Mouse (Mus musculus): ENCODE results near the gene Keap1.
"Not testable (repeated sequence)": the region's sequence is repeated elsewhere in the genome, so short reads cannot be mapped to it uniquely, and the experiment has no call there.

Gene Keap1

DNA sequence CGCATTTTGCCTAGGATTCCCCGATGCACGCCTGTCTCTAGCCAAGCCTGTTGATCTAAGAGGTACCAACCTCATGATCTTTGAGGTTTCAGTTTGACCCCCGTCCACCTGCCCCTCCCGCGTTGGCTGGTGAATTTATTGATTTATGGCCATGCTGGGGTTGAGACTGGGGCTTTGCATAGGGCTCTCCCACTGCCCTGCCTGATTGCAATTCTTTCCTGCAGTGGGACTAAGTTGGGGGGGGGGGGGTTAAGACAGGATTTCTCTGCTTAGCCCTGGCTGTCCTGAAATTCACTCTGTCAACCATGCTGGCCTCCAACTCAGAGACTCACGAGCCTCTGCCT, 13.8 kb downstream of the Keap1 start:
- DNase-seq, result no peak

DNA sequence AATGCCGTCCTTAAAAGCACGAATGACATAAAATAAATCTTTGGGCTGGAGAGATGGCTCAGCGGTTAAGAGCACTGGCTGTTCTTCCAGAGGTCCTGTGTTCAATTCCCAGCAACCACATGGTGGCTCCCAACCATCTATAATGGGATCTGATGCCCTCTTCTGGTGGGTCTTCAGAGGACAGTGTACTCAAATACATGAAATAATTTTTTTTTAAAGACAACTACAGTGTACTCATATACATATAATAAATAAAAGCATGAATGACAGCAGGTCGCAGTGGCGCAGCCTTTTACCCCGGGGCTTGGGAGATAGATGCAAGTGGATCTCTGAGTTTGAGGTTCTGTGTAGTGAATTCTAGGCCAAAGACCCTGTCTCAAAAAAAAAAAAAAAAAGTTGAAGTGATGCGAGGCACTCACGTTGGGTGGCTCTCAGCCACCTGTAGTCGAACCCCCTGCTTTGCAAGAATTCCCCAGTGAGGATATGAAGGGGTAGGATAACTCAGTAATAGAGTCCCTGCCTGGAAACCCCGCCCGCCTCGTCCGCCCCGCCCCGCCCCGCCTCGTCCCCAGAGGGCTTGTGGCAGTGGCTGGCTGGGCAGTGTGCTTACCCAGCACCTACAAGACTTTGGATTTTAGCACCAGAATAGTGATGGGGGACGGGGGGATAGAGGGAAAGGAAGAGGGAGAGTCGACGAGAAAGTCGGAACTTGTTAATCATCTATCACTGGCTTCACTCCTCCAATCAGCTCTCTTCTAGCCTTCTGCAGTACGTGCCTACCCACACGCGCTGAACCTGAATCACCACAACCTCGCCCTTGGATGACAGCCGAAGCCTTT, 14.4 kb downstream of the Keap1 start:
- DNase-seq, result no peak

DNA sequence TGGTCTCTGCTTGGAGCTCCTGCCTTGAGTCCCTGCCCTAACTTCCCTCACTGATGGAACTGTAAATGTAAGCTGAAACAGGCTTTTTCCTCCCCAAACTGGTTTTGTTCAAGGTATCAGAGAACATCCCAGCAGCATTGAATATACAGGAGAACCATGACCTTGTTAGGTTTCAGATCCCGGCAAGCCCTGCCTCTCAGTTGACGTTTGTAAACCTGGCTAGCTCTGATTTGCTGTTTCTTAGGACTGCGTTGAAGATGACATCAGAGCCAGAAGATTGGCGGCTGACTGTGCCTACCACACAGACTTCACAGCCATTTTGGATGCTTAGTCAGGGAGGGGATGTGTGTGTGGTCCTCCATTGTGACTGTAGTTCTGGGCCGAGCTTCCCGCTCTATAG, 15.3 kb downstream of the Keap1 start:
- no peak for DNase-seq

DNA sequence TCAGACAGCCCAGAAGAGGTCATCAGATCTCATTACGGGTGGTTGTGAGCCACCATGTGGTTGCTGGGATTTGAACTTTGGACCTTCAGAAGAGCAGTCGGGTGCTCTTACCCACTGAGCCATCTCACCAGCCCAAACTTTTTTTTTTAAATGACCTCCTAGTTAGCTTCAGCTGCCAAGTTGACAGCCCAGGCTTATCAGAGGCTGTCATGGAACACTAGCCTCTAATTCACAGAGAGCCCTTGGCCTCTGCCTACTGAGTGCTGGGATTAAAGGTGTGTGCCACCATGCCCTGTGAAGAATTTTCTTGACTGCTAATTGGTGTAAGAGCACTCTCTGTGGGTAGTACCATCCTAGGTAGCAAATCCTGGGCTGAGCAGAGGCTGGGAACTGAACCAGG, 15.7 kb downstream of the Keap1 start:
- DNase-seq, result not testable (repeated sequence)

DNA sequence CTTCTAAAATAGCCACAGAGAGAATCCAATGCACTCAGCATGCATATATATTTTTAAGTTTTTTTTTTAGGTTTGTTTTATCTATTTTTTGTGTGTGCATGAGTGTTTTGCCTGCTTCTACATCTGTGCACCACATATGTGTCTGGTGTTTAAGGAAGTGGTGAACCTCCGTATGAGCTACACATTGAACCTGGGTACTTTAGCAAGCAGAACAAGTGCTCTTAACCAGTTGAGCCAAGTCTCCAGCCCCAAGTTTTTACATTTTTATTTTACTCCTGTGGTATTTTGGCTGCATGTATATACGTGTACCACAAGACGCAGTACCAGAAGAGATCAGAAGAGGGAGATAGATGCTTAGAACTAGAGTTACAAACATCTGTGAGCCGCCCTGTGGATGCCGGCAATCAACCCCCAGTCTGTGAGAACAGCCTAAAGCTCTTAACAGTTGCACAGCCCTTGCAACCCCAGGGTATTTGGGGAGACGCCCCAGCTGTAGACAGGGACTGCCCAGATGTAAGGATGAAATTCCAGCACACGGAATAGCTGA, 17.7 kb downstream of the Keap1 start:
- DNase-seq, result no peak

DNA sequence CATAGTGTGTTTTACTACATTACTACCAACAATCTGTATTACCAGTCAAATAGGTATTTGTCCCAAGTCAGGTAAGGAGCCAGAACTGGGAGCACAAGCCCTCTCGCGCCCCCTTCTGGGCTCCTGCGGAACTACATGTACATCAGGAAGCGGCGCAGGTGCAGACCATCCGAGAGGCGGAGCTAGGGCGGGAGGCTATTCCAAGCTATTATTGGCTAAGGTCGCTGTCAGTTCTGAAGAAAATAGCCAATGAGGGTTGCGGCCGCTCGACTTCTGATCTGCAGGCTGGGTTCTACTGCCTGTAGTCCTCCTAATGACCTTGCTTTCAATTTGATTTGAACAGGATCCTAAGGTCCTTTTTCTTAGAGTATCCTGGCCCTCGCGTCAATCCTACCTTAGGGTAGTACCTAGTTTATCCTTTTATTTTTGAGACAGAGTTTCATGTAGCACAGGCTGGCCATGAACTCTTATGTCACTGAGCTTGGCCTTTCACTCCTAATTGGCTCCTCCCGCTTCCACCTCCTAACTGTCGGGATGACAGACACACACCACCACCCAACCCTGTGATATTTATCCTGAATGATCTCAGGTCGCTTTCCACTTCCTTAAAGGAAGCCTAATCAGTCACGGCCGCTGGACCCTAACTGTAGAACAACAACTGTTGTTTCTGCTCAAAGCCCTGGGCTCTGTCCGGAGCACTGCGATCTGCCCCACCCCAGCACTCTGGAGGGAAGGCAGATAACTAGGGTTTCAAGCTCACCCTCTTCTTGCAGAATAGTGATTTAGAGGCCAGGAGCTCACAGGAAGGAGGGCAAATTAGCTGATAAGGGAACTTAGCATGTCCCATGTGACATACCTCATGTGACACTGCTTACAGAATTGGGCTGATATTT, 18.4 kb downstream of the Keap1 start:
- DNase-seq, result peak; percentile 97

DNA sequence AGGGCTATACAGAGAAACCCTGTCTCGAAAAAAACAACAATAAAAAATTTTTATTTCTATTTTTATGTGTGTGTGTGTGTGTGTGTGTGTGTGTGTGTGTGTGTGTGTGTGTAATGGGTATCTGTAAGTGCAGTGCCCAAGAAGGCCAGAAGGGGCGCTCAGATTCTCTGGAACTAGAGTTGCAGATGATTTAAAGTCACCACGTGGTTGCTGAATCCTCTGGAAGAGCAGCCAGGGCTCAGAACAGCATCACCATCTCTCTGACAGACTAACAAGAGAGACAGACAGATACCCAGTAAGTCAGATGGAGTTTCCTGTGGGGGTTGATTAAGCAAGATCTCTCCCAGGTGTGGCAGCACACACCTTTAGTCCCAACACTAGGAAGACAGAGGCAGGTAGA, 19.3 kb downstream of the Keap1 start:
- DNase-seq, result no peak

DNA sequence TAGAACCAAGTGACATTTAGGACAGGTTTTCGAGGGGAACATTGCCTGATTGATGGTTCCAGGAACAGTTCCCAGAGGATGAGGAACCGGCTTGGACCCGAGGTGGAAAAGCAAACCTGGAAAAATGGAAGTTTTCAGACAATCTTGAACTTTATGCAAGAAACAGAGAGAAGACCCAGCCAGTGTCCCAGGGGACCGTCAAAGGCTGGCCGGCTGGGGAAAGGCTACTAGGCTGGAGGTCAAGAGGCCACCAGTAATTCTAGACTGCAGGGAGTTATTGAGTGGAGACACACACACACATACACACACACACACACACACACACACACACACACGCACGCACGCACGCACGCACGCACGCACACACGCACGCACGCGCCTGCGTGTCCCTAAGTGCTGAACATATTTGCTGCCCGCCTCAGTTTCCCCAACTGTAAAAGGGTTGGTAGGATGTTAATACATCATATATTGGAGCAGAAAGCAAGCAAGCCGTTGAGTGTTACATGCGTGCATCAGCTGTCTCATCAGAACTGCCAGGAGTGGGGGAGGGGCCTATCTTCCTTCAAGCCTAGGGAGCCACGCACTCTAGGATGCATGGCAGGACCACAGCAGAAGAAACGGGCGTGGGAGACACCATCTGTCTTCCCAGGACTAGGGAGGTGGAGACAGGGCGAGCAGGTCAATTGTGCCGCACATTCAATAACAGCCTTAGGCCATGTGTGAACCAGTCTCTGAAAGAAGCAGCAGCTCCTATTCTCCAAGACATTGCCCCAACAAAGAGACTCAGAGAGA, 22.9 kb downstream of the Keap1 start:
- no peak for DNase-seq

DNA sequence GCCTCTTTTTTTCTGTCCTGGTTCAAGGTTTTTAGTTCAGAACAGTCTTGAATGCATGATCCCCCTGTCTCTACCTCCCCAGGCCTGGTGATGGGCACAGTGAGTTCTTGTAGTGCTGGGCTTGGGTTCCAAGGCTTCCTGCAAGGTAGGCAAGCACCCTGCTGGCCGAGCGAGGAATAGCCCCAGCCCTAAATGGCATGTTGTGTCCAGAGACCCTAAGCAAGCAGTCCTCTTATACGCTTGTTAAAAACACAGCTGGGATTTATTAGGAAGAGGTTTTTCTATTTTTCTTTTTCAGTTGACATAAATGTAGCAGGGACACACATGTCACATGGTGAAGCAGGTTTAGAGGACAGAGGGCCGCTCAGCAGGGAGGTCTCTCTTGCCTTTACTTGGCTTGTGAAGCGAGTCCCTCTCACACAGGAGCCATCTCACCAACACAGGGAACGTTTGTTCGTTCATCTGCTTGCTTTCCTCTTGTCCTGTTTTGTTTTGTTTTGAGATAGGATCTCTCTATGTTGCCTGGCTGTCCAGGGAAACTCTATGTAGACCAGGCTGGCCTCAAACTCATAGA, 25.5 kb downstream of the Keap1 start:
- DNase-seq, result no peak

DNA sequence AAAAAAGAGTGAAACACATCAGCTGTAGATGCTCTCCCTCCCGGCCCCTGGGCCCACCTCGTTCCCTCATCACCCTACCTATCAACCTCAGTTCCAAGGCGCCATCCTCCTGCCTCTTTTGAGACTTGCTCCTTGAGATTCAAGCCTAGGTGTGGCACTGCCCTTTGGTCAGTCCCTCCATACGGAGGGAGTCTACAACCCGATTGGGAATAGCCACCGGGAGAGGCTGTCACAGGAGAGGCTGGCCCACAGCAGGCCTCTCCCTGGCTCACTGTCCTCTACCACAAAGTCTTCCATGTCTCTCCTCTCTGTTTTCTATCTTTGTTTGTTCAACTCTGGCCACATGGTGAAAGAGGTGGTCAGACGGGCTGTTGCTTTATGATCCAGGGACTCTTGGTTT, 27.5 kb downstream of the Keap1 start:
- no peak for DNase-seq

DNA sequence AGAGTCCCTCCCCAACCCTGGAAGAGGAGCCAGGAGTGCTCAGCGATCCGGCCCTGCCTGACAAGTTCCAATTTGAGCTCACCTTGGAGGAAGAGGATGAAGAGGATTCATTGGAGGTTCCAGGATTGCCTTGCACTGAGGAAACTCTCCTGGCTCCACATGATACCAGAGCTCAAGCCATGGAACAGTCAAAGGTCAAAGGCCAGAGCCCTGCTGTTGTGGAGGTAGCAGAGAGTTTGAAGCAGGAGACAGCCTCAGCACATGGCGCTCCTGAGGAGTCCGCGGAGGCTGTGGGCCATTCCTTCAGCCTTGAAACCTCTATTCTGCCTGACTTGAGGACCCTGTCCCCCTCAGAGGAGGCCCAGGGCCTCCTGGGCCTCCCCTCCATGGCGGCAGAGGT, 28.3 kb downstream of the Keap1 start:
- no peak for DNase-seq

DNA sequence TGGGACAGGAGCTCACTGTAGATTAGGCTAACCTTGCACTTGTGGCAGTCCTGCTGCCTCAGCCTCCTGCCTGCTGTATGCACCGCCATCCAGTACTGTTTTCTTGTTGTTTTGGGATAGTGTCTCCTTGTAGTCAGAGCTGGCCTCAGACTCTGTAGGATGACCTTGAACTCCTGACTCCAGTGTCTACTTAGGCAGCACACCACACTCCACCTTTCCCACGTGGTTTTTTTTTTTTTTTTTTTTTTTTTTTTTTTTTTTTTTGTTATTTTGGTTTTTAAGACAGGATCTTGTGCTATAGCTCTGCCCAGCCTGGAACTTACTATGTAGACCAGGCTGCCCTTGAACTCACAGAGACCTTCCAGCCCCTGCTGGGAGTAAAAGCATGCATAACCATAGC, 30.5 kb downstream of the Keap1 start:
- no peak for DNase-seq

DNA sequence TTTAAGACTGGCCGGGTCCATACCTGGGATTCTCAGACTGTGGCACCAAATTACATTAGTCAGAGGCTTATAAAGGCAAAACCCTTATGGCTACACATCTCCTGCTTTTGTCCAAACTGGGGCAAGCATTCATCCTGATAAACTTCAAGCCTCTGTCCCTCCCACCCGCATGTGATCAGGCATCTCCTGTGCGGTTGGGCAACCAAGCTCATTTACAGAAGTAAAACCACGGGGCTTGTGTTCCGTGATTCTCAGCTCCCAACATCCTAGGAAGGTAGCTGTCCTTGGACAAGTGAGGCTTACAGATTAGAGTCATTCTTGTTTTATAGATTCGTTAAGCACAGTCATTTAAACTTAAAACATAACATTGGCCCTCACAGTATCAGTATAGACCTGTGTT, 32.3 kb downstream of the Keap1 start:
- DNase-seq, result no peak

DNA sequence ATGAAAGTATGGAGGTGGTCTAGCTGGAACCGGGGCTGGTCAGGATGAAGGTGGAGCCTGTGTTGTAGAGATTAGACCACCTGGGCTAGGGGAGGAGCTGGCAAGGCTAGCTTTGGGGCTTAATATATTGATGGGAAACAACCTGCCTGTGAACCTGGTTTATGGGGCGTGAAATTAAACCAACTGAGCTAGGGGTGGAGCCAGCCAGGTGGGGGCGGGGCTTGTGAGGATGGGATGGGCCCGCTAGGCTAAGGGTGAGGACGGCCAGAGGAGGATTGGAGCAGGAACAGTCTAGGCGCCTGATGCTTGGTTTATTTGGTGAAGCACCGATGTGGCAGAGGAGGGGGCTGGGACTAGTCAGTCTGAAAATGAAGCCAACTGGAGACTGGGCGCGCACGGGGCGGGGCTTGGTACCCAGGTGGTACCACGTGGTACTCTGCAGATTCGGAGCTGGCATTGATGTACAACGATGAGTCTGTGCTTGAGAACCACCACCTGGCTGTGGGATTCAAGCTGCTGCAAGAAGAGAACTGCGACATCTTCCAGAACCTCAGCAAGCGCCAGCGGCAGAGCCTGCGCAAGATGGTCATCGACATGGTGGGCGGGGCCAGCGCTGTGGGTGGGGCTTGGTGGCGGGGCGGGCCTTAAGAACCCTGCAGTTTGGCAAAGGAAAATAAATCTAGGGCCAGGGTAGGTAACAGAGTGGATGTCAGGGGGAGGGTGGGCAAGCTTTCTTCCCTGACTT, 34.5 kb downstream of the Keap1 start:
- DNase-seq, result no peak

DNA sequence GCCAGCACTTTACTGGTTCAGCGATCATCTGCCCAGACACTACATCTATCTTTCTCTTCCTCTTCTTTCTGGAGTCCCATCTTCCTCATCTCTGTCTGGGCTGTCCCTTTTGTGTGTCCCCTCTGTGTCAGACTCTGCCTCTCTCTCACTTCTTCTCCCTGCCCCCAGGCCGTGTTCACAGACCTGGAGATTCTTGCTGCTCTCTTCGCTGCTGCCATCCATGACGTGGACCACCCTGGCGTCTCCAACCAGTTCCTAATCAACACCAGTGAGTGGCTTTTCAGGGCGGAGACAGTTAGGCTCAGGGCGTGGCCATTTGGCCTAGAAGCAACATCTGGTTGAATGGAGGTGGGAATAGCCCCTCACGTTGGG, 35.0 kb downstream of the Keap1 start:
- DNase-seq, result no peak

DNA sequence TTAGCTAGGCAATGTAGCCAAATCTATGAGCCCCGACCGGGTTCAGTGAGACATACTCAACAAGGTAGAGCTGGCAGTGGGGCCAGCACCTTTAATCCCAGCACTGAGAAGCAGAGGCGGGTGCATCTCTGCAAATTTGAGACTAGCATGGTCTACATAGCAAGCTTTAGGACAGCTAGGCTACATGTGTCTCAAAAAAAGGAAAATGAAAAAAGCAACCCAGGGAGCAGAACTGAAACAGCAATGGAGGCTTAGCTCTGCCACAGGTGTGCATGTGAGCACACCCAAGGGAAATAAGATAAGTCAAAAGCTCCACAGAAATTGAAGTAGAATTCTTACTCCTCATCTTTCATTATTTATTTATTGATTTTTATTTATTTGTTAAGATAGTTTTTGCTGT, 40.2 kb downstream of the Keap1 start:
- DNase-seq, result no peak

DNA sequence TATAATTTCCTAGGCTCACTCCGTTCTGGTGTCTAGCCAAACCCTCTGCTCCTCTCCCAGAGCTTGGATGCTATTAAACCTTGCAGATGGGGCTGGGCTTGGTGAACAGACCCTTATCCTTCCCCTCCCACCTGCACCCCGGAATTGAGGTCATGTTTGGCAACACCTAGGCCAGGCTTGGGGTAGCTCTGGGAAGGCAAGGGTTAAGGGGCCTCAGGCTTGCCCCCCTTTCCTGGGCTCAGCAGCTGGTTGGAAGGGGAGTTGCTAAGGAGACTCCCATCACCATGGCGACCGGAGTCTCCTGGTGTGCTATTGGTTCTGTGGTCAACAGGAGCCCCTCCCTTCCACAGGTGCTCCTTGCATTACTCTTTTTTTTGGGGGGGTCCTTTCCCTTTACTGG, 41.2 kb downstream of the Keap1 start:
- DNase-seq, result peak; percentile 65

DNA sequence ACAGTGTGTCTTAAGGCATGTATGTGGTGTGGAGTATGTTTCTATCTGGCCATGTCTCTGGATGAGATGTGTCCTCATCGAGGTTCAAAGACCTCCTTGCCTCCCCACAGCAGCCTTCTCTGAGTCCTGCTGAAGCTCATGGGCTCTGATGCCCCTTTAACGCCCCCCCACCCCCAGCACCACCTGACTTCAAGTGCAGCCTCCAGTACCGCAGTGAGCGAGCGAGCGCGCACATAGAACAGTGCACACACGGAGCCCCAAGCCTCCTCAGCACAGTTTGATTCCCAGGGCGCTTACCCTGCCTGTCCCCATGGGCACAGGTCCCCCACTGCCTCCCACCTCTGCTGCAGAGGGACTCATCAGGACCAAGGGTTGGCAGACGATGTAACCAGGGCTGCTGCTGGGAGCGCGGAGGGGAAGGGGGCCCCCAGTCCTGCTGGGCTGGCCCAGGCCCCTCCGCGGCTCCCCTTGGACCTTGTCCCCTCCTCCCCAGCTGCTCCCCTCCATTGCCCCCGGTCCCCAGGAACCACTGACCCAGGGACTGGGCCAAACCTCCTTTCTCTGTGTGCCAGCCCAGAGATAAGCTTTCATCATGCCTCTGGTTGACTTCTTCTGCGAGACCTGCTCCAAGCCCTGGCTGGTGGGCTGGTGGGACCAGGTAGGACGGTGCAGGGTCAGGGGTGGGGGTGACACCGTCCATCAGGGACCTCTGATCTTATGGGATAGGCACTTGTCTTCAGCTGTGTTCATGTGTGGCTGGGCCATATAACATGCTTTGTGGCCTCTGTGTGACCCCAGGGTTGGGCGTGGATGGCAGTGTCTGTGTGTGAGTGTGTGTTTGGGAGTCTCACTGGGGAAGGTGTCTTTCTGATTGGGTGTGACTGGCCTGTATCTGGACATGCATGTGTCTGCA, 42.4 kb downstream of the Keap1 start:
- peak; percentile 73 for DNase-seq

DNA sequence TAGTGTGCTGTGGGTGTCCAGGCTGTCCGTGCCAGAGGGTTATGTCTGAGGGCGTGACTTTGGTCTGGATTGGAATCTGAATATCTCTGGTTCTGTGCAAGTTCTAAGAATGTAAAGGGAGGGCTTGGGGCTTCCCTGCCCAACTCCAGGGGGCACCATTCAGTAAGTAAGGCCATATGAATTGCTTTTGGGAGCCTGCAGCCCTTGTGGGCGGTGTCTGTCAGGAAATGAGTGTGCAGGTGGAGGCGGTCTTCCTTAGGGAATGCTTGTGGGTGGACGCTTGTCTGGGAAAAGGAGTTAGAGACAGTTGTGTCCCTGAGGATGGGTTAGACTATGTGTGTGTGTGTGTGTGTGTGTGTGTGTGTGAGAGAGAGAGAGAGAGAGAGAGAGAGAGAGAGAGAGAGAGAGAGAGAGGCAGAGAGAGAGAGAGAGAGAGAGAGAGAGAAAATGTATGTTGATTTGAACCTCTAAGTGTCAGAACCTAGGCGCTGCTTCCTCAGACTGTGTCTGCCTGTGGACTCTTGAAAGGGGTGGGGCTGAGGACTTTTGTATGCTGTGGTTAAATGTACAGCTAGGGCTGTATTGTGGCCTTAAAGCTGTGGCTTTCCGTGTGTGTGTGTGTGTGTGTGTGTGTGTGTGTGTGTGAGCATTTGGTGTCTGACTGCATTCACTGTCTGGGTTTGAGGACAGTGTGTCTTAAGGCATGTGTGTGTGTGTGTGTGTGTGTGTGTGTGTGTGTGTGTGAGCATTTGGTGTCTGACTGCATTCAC, 43.2 kb downstream of the Keap1 start:
- peak; percentile 33 for DNase-seq

All from cerebellum, adult 9-11 months (tissue).